Mouse (Mus musculus) spleen, postnatal 4 days (tissue): Measurements from ENCODE around the gene Nin.
A peak's percentile ranks its signal among the peaks of the same experiment; 100 is the strongest.

ENCODE experiments used
- DNase-seq, 2 experiments: peaks; one replicate each; pipeline ENCODE4 v3.0.0; 2022; ENCODE audit warnings: low spot score in 2 of 2

The Nin gene

DNA sequence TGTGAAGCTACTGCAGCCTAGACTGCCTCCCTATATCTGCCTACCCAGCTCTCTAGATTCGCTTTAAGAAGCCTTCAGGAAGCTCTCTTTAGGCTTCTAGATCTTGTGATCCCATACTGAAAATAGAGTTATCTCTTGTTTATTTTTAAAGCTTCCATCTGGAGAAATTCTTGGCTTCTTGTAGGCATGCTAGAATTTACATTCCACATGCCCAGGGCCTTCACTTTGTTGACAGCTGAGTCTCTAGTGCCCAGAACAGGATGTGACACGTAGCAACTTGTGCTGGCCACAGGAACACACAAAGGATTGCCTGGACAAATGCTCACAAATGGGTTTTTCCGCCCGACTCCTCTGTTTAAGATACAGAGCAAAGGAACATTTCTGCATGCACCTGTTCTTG lies 97.6 kb downstream of the Nin start:
- no peak for DNase-seq

DNA sequence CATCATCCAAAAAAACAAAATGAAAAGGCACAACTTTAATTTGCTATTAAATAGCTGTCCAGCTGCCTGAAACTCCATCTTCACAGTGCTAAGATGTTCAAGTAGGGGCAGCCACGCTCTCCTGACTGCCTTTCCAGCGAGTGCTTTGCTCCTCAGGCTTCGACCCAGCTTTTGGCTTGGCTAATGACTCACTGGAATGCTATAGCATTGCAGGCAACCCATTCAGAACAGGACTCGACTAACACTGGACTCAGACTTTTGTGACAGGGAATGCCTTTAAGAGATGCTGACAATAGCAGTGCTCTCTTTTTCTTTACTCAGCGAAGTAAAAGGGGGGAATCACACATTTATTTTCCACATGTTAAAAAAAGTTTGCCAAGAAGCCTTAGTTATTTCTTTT lies 101.8 kb downstream of the Nin start:
- no peak for DNase-seq

DNA sequence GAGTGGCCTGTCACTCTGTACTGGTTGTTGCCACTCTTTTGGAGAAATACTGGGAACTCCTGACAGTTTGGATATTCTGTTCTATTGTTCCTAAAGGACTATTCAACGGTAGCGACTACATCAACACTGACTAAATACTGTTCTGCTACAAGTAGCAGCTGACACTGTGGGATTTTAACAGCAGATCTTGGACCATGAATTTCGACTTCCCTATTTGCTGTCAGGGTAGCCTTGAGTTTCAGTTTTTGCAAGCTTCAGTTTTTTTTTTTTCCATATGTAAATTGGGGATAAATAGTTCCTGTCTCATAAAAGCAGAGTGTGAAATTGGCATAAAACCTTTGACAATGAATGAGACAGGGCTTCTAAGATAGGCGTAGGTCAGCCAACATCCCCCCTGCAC lies 103.2 kb downstream of the Nin start:
- no peak for DNase-seq

DNA sequence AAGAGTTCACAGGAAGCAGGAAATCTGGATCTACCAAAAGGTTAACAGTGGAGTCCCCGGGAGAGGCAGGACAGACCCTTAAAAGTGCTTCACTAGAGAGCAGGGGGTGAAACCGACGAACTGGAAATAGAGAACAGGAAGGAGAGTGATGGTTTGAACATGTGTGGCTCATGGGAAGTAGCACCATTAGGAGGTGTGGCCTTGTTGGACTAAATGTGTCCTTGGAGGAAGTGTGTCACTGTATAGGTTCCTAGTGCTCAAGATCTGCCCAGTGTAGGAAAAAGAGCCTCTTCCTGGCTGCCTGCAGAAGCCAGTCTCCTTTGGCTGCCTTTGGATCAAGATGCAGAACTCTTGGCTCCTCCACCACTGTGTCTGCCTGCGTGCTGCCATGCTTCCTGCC lies 108.4 kb downstream of the Nin start:
- no peak for DNase-seq

DNA sequence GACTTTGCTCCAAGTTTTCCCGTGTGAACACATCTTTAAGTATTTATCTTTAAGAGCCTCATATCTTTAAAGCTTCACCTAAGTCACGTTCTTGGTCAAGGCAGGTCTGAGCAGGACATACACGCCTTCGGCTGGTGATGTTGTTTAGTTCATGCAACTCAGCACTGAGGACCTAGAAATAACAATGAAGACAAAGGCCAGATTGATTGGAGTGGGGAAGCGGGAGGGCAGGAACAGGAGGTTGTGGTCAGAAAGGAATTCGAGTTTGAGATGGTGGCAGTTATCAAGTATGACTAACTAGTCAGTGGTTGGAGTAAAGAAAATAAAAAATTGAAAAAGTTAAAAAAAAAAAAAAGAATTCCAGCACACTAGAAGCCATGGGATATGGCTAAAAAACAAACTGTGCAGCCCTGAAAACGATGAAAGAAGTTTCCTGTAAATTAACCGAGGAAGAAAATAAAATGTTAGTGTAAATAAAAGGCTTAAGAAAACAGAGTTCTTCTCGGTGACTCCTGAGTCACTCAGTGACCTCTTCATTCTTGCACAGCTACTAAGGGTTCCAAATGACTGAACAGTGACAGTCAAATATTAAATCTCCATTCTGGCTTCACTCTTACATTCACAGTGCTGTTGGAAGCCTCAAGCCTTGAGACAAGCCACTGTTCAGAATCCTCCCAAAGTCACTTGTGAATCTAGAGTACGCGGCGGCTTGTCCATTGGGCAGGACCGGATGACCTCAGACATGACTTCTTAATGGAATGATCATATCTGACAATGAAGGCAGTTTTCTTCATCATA lies 115.1 kb downstream of the Nin start:
- DNase-seq = no peak

DNA sequence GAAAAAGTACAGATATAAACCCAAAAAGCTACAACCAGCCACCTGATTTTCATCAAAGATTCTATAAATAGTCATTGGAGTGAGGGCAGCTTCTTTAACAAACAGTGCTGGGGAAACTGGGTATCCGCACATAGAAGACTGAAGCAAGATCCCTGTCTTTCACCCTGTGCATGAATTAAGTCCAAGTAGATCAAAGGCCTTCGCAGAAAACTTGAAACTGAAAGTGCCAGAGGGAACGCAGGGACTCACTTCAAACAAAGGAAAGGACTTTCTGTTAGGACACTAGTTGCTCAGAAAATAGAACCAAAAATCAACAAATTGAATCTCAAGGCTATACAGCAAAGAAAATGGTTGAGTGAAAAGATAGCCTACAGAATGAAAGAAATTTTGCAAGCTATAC lies 118.1 kb downstream of the Nin start:
- no peak for DNase-seq

DNA sequence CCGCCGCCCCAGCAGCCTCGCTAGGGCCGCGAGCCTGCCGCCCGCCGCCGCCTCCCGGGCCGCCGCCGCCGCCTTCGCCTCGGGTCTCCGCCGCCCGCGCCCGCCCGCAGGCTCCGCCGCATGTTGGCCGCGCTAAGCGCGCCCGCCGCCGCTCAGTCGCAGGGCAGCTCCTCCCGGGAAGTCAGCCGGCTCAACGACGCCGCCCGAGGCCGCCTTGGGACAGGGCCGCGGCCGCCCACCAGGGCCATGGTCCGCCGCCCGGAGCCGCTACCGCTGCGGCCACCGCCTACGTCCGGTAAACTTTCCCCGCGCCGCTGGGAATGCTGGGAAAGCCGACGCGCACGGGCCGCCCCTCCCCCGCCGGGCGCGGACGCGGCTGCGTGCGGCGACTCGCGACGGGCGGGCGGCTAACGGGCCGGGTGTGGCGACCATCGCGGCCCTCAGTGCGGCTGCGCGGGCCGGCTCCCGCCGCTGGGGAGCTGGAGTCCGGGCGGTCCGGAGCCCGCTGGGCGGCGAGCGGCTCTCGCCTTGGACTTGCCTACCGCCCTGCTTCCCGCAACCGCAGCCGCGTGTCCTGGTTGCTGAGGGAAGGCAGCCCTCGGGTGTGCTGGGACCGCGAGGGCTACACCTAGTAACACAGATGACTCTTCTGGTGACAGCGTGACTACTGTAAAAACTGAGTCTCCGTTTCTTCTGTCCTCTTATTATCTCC lies 126.6 kb downstream of the Nin start, which contains the start of gene Sav1:
Gene Sav1 (minus strand): TSS at position 217 of the 712 bp plus-strand sequence.
- DNase-seq = peak; percentile 88 to 94

DNA sequence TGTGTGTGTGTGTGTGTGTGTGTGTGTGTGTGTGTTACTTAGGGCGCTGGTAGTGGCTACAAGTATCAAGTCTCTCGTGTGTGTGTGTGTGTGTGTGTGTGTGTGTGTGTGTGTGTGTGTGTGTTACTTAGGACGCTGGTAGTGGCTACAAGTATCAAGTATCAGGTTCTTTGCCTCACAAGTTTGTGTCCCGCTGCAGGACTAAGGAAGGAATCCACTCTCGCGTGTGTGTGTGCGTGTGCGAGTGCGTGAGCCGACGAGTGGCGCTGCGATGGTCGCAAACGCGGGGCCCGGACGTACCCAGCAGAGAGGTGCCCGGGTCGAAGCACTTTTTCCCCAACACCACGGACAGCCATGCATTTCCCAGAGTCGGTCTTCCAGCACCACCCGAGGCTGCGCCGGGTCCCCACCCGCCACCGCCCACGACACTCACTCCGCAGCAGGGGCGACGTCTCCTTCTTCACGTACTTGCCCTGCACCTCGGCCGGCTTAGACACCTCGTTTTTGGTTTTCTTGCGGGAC lies 127.2 kb downstream of the Nin start:
- peak in 1 of 2 experiments; percentile 80 for DNase-seq

DNA sequence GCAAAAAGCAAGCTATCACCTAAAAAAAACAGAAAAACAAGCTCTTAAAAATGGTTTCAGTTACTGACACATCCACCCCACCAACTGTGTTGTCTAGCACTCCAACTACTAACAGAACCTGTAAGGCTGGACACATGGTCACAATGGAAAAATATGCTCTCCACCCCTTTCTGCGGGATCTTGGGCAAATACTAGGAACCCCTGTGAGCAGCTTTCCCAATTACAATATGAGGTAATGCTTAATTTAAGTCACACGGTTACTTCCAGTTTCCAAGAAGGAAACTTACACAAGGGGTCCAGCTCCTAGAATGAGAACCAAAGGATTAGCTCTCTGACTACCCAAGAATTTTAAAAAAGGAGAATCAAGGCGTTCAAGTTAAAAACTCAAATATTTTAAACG lies 128.0 kb downstream of the Nin start:
- DNase-seq = no peak

DNA sequence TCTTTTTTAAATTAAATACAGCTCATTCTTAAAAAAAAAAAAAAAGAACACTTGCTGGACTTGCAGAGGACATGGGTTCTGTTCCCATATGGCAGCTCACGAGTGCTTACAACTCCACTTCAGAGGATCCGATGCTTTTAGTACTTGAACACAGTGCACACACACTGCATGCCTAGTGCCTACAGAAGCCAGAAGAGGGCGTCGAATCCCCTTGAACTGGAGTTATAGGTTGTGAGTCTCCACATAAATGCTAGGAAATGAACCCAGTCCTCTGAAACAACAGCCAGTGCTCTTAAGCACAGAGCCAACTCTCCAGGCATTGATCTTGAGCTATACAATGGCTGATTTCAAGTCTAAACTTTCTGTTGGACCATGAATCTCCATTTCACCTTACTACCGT lies 130.6 kb downstream of the Nin start:
- DNase-seq = no peak

DNA sequence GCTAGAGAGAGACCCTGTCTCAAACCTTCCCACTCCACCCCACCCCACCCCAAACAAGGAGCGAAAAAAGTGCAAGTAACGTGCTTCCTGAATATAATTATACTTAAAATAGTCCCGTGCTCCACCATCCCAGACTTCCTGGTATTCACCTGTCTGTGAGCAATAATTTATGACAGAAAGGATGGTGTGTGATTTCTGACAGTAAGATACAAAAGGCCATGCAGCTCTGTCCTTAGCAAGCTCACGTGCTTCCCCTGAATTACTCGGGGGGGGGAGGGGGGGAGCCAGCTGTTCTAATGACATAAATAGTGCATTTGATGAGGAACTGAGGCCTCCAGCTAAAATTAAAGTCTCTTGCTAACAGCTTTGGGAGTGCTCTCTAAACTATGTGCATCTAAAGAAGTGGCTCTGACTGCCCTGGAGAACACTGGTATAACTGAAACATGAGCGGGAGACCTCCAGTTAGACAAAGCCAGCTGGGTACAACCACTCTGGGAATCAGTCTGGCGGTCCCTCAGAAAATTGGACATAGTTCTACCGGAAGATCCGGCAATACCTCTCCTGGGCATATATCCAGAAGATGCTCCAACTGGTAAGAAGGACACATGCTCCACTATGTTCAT lies 136.0 kb downstream of the Nin start:
- DNase-seq = no peak

DNA sequence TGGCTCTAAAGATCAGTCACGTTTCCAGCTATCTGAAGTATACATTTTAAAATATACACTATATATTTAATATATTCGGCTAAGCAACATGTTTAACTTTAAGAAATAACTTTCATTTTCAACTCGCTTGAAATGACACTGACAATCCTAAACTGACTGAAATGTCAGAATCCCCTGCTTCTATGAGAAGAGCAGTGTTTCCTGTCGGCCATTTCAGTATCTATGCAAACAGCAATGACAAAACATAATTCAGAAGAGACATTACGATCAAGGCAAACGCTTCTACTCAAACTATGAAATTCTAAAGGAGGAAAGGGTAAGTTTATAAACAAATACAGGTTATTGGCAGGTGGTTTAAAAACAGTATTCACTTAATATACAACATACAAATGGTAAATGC lies 136.8 kb downstream of the Nin start:
- DNase-seq = no peak

DNA sequence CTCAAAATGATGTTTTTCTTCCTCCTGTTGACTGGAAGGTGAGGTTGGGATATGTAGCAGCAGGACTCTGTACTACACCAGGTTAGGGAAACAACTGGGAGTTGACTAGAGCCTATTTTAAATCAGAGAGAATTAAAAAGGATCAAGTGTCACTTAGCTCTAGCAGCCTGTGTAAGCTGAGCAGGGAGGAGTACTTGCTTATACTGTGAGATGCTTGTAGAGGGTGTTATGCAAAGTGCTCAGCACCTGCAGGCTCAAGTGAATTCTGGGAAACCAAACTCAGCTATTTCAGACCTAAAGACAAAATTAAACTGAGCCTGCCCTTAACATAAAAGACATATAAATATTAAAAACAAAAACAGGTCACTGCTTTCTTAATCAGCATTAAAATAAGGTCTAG lies 139.9 kb downstream of the Nin start:
- no peak for DNase-seq

DNA sequence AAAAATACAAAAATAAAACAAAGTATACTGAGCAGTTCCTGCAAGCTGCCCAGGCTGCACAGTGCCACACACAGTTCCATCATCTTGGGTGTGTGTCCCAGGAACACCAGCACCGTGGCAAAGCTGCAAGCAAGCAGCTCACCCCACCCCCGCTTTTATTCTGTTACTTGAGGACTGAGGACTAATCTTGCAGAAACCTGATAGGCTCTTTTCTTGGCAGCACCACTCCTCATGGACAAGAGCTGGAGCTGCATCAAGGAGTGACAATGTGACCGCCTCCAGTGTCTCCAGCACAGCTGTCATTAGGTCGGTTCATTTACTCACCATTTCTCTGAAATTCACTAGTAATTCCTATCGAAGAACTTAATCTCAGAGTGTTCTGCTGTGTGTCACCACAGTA lies 145.4 kb downstream of the Nin start:
- no peak for DNase-seq

DNA sequence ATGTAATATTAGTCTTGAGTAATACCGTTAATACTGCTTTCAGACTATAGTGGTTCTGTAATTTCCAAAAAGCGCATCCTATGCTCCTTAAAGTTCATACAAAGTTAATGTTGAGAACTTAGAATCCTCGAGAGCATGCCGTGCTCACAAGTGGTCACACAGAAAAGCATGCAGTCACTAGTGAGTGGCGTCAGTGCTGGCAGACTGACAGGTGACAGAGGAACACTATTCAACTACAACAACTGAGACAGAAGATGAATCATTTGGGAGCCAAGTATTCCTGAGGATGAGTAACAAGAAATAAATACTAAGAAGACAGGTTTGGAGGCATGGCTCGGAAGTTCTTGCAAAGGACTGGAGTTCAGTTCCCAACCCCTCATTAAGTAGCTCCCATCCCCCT lies 146.4 kb downstream of the Nin start:
- no peak for DNase-seq

DNA sequence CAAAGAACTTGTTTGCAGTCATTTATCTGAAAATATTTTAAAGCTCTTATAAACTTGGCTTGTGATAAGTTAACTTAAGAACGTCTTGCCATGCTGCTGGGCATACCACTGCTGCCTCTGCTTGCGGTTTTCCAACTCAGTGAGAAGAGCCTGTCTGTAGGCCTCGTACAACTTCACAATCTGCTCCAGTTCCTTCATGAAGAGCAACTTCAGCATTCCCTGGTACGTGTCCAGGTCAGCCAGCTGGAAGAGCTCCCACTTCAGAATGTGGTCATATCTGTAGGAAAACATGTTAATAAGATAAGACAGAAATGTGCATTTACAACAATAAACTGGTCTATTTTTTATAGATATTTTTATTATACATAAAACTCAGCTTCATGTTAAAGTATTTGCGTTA lies 147.4 kb downstream of the Nin start:
- DNase-seq = no peak

DNA sequence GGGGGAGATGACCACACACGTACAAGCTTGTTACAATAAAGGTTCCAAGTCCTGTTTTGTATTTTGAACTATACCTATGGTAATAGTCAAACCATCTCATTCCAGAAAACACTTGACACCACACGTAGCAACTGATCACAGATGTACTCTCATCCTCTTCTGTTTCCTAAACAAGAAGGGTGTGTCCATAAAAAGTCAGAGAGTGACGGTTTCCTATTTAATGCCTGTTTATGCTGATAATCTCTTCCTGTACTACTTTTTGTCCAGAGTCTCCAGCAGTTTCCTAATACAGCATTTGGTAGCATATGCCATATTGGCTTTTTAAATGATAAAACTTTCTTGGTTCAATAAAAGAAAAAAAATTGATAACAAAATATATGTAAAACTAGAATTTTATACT lies 147.9 kb downstream of the Nin start:
- DNase-seq = no peak

DNA sequence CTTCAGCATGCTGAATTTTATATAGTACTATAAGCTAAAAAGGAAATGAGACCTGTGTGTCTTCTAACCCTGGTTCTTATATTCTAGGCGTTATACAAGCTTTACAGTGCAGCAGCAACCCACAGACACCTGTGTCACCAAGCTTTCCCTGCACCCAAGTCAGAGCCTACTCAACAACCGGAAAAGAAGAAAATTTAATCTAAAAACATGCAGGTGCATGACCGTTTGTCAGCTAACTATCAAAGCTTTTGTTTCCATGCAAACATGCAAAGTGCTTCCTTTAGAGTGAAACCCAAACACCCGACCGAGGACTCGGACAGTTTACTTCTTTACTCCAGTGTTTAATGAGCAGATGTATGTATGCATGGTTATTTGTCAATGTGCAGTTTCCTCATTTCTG lies 150.4 kb downstream of the Nin start:
- no peak for DNase-seq

DNA sequence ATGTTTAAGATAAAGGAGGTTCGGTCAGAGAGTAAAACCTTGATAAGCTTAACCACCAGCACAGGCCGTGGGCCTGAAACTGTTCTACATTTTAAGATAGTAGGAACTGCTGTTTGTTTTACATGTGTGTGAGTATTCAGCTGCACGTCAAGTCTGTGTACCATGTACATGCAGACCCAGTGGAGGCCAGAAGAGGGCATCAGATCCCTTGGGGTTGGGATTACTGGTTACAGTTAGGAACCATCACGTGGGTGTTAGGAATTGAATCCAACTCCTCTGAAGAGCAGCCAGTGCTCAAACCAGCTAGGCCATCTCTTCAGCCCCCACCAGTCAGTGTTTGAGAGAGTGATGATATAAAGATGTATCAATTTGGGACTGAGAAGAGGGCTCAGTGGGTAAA lies 151.0 kb downstream of the Nin start:
- peak; percentile 66 to 79 for DNase-seq
